Mouse (Mus musculus): Measurements from ENCODE around the gene Car4.

Car4 gene

DNA sequence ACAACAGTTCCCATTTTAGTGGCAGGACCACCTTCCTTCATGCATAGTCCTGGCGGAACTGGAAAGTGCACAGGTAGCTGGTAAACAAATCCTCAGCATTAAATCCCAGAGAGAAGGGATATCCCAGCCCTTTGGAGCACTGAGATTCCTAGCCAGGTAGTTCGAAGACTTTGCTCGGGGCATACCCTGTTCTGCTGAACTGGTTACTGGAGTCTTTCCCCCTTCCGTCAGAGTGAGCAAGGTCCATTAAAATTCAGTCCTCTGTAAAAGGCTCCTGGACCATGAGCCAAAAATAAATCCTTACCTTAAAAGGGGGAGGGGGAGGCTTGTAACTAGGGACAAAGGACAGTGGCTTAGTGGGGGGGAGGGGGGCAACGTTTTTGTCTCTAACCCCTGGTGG, 1.6 kb downstream of the Car4 start:
- DNase-seq (ENCODE audit: low spot score): no peak

DNA sequence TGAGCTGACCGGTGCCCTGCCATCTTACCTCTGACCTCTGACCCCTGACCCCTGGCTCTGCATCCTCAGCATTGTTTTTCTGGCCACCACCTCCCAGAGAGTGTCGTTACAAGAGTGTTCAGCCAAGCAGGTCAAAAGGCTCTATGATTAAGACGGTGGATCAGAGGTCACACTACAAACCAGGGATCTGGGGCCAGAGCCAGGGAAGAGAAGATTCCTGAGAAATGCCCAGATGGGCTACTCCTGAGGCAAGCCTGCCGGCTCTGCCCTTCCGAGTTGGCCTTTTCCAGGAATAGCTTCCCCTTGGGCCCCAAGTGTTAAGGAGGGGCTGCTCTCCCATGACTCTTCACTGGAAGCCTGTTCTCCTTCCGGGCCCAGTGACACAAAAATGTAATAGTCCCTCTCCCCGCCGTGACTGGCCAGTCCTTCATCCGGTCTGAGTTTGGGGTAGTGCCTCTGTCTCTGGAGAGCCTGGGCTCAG, 2.2 kb downstream of the Car4 start:
- no peak for DNase-seq (ENCODE audit: low spot score)

GRCm38 (mm10) chr11:84960291-84960690, 2.7 kb downstream of the Car4 start:
- DNase-seq (ENCODE audit: low spot score): no peak

DNA sequence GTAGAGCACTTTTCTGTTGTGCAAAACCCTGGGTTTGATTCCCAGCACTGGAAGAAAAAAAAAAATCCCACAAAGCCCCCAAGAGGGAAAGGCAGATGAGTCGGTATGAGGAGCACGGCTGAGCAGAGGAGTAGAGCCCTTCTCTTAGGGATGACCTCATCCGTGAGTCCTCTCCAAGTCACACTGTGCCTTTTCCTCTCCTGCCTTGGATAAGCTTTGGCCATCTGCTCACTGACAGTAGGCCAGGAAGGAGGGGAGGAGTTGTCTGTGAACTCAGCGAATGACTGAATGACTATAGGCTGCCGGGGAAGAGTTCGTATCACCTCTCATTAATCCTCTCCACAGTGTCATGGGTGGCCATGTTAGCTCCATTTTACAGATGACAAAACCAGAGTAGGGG, 3.2 kb downstream of the Car4 start:
- no peak for DNase-seq (ENCODE audit: low spot score)

GRCm38 (mm10) chr11:84961571-84961970, 4.0 kb downstream of the Car4 start:
- DNase-seq (ENCODE audit: low spot score): no peak

- no peak for DNase-seq (ENCODE audit: low spot score)
Measured at GRCm38 (mm10) chr11:84962536-84962935, 5.0 kb downstream of the Car4 start.

DNA sequence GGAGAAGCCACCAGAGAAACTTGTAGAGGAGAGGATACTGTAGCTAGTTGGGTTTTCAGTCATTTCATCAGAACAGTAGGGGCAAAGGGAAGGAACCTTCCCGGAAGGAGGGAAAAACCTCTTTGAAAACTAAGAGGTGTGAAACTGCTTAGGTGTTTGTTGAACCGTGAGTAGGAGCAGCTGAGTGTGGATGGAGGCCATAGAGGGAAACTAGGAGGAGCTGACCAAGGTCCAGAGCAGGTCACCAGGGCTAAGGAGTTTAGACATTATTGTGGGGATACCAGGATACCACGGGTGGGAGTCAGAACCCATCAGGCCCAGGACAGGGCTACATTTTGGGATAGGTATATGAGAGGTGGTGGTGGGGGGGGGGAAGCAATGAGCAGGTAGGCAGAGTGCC, 6.0 kb downstream of the Car4 start:
- no peak for DNase-seq (ENCODE audit: low spot score)

GRCm38 (mm10) chr11:84966696-84967095, 9.1 kb downstream of the Car4 start:
- DNase-seq (ENCODE audit: low spot score): no peak

GRCm38 (mm10) chr11:84967113-84967512, 9.5 kb downstream of the Car4 start:
- DNase-seq (ENCODE audit: low spot score): no peak

- no peak for DNase-seq (ENCODE audit: low spot score)
Measured at GRCm38 (mm10) chr11:84968309-84968708, 10.7 kb downstream of the Car4 start.

DNA sequence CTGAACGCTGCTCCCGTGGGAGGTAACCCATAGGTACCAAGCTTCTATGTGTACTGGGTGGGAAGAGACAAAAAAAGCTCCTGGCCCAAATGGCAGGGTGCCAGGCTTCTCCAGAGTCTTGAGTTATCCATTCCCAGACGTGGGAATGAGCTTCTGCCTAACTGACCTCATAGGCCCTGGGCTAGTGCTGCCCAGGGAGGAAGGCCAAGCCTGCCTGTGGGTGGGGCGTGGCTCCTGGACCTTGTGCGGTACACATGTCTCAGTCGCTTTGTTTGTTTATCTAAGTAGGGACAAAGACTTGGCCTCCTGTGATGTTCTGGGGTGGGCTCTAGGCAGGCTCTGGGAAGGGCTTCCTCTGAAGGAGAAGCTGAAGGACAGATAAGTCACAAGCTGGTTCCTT, 11.2 kb downstream of the Car4 start:
- no peak for DNase-seq (ENCODE audit: low spot score)

- DNase-seq (ENCODE audit: low spot score): no peak
Measured at GRCm38 (mm10) chr11:84972067-84972466, 14.5 kb downstream of the Car4 start.

GRCm38 (mm10) chr11:84973661-84974060, 16.1 kb downstream of the Car4 start:
- no peak for DNase-seq (ENCODE audit: low spot score)

- no peak for DNase-seq (ENCODE audit: low spot score)
Measured at GRCm38 (mm10) chr11:84974582-84974981, 17.0 kb downstream of the Car4 start.

DNA sequence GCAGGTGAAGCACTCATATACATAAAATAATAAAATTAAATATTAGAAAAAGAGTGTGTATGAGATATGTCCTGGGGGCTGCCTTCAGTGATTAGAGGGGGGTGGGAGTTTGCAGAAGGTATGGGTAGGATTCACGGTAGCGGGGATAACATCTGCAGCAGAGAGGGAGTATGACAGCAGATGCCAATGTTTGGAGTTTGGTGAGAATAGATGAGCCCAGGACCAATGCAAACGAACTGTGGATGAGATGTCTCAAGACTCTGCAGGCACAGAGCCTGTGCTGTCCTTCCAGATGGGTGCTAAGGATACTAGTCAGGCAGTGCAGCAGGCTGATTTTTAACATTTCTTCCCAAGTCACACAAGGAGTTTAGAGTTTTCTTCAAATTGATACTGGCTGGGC, 19.1 kb downstream of the Car4 start:
- DNase-seq (ENCODE audit: low spot score): no peak

DNA sequence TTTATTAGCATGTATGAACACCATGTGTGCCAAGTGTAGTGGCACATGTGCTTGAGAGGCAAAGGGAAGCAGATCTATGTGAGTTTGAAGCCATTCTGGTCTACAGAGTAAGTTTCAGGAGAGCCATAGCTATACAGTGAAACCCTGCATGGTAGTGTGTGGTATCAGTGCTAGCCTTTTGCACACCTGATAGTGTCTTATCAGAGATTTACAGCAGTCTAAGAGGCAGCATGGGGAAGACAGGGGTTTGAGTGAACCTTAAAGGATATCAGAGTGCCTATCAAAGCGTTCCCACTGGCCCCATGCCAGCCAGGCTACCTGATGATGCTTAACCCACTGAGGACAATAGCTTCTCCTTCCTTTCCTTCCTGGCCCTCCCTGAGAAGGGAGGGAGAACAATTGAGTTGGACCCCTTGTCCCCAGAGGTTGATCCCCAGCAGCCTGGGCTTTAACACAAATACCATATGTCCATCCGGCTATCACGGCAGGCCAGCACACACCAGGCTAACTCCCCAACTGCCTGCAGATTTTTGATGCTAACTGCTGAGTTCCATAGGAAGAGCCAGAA, 19.9 kb downstream of the Car4 start:
- DNase-seq (ENCODE audit: low spot score): no peak

DNA sequence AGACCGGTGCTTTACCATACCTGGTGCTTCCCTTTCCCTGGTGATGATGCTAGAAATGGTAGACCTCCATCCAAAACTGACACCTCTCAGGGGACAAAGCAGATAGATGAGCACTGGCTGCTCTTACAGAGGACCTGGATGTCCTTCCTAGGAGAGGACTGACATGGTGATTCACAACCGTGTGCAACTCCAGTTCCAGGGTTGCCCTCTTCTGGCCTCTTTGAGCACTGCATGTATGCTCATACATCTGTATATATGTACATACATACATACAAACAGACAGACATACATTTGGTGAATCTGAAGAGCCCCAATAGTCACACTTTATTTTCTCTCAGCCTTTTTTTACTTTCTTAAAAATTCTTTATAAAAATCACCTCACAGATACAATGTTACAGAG, 20.5 kb downstream of the Car4 start:
- DNase-seq (ENCODE audit: low spot score): no peak

- no peak for DNase-seq (ENCODE audit: low spot score)
Measured at GRCm38 (mm10) chr11:84979351-84979750, 21.8 kb downstream of the Car4 start.

GRCm38 (mm10) chr11:84980697-84981096, 23.1 kb downstream of the Car4 start:
- no peak for DNase-seq (ENCODE audit: low spot score)

GRCm38 (mm10) chr11:84985421-84985820, 27.8 kb downstream of the Car4 start:
- no peak for DNase-seq (ENCODE audit: low spot score)

DNA sequence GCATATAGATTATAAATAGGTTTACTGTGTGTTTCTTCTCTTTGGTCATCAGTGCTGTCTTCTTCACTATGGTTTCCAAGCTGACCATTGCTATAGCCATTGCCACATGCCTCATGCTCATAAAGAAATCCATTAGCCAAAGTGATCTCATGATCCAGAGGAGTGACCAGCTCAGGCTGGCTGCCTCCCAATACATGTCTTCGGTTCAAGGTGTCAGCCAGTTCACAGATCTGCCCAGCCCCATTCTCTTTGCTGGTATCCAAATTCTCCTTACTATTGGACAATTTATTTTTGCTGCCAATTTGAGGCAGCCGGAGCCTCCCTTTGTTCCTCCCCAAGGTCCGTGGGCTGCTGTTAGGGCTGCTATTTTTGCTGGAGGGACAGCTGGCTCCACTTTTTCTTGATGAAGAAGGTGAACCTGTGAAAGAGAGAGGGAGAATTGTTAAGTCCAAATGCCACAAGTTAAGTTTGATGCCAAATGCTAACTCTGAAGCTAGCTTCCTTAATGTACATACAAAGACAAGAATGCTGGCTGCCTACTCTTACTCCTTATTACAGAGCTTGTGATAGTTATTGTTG, 30.8 kb downstream of the Car4 start:
- DNase-seq (ENCODE audit: low spot score): no peak

DNA sequence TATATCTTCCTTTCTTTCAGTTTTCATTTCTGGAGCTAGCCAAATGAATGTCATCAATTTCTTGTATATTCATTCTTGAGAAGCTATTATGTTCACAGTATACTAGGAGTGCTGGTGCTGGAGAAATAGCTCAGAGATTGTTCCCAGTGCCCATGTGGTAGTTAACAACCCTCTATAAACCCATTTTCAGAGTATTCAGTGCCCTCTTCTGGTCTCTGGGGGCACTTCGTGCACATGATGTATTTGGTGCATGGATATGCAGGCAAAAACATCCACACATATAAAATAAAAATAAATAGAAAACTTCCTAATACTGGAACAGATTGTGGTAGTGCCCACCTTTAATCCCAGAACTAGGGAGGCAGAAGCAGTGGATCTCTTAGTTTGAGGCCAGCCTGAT, 35.4 kb downstream of the Car4 start:
- DNase-seq (ENCODE audit: low spot score): no peak

DNA sequence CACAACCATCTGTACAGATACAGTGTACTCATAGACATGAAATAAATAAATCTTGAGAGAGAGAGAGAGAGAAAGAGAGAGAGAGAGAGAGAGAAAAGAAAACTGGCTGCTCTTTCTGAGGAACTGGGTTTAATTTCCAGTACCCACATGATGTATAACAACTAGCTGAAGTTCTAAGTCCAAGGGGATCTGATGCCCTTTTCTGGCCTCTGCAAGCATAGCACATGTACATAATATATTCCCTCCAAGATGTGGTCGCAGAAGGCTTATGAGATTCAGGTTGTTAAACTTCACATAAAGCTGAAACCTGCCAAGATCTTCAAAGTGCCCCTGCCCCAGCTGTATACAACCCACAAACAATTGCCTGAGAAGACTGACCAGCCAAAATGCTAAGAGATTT, 37.7 kb downstream of the Car4 start:
- no peak for DNase-seq (ENCODE audit: low spot score)

- no peak for DNase-seq (ENCODE audit: low spot score)
Measured at GRCm38 (mm10) chr11:85003566-85003965, 46.0 kb downstream of the Car4 start.
